Mouse (Mus musculus) heart, embryonic 16.5 days (tissue): ENCODE results near the gene Ak5. TPM values are rescaled to one million over a fixed set of nuclear protein-coding genes. Genes with fewer than 3 reads are reported as not detected.
A peak's percentile ranks its signal among the peaks of the same experiment; 100 is the strongest.

Experiments
- ATAC-seq: fragments of 200-750 bp; cut with Nextera tagmentation; replicated peaks from 2 replicates; pipeline ENCODE4 v1.8.0; 2017; ENCODE audit warnings: moderate number of reproducible peaks; ENCODE audit not compliant: insufficient read depth, low FRiP score; ENCODE audit errors: extremely low read depth
- H3K27ac ChIP-seq: fragments of 300-500 bp; sonication (generic); 2 replicates; pipeline ENCODE4 v1.5.1; 2014; ENCODE audit warnings: mild to moderate bottlenecking, low read length, control low read depth, moderate library complexity
- H3K27me3 ChIP-seq: fragments of 300-500 bp; sonication (generic); 2 replicates; pipeline ENCODE4 v1.6.1; 2014; ENCODE audit warnings: low read length, mixed read lengths; ENCODE audit not compliant: control insufficient read depth, insufficient read depth
- H3K36me3 ChIP-seq: fragments of 300-500 bp; sonication (generic); 2 replicates; pipeline ENCODE4 v1.6.1; 2014; ENCODE audit not compliant: control insufficient read depth, insufficient read depth
- H3K4me1 ChIP-seq: fragments of 300-500 bp; sonication (generic); 2 replicates; pipeline ENCODE4 v1.6.1; 2014; ENCODE audit warnings: low read length, mixed read lengths; ENCODE audit not compliant: control insufficient read depth, insufficient read depth
- H3K4me2 ChIP-seq: fragments of 300-500 bp; sonication (generic); 2 replicates; pipeline ENCODE4 v1.6.1; 2014; ENCODE audit warnings: low read depth, mild to moderate bottlenecking, control low read depth, low read length
- H3K4me3 ChIP-seq: fragments of 300-500 bp; sonication (generic); 2 replicates; pipeline ENCODE4 v1.5.1; 2014; ENCODE audit warnings: mild to moderate bottlenecking, control low read depth, low read length
- H3K9ac ChIP-seq: fragments of 300-500 bp; sonication (generic); 2 replicates; pipeline ENCODE4 v1.6.1; 2014; ENCODE audit warnings: low read length, control low read depth
- H3K9me3 ChIP-seq: fragments of 300-500 bp; sonication (generic); replicated peaks from 2 replicates; pipeline ENCODE4 v1.6.1; 2016; ENCODE audit warnings: low read length; ENCODE audit not compliant: control insufficient read depth
- WGBS: fragments of 180-500 bp; shearing (Covaris S2); extraction: QIAGEN DNeasy Blood & Tissue Kit; methylation state at CpG from one replicate; pipeline ENCODE4 v1.1.7; 2014; 5-methylcytosine and 5-hydroxymethylcytosine counted together
- polyA plus RNA-seq: library from polyadenylated mRNA; unstranded; fragments of >200 nt; fragmentation: Nextera tagmentation; extraction: Ambion mirVana; gene quantifications from 2 replicates; pipeline ENCODE4 v1.2.1, GENCODE M21; 2015

Gene Ak5
- polyA plus RNA-seq, 1 experiment from 2014 or later = 1.4 TPM

- ATAC-seq = no peak
- Histone ChIP-seq H3K27me3 (0 out of 2 replicates have a peak, but pooled peaks cover 5% of the 10 kb centered on the region), H3K27ac (no peak overlapping the region), H3K4me3 (no peak overlapping the region), H3K9me3 (no peaks in the 10 kb centered on the region), H3K9ac (no peak overlapping the region), H3K4me2 (no peak overlapping the region), H3K4me1 (peaks cover 2% of the 10 kb centered on the region; the same call in 1 of the 2 replicates), H3K36me3 (no peaks in the 10 kb centered on the region)
- 82% methylated on average over 2 of the region's 2 CpGs for WGBS
Observed at GRCm38 (mm10) chr3:152498968-152499696, 169.0 kb downstream of the Ak5 start.

GRCm38 (mm10) chr3:152497842-152498241 is 170.3 kb downstream of the Ak5 start:
- 82% methylated on average over 2 of the region's 2 CpGs for WGBS
- H3K9me3 ChIP-seq = no peaks in the 10 kb centered on the region

GRCm38 (mm10) chr3:152497084-152497483 is 171.1 kb downstream of the Ak5 start:
- ATAC-seq = no peak
- H3K27ac ChIP-seq = no peak overlapping the region

More at GRCm38 (mm10) chr3:152497842-152498241, 170.3 kb downstream of the Ak5 start:
- Histone ChIP-seq H3K36me3 (no peaks in the 10 kb centered on the region), H3K9ac (no peak overlapping the region), H3K4me1 (peaks cover 5% of the 10 kb centered on the region; the same call in 1 of the 2 replicates), H3K27me3 (0 out of 2 replicates have a peak, but pooled peaks cover 5% of the 10 kb centered on the region), H3K27ac (no peak overlapping the region), H3K4me2 (no peak overlapping the region), H3K4me3 (no peak overlapping the region)
- ATAC-seq = no peak

GRCm38 (mm10) chr3:152495415-152495898 is 172.7 kb downstream of the Ak5 start:
- H3K4me3 ChIP-seq = no peak overlapping the region
- peaks cover 8% of the 10 kb centered on the region; the same call in 1 of the 2 replicates for H3K4me1 ChIP-seq
- no peak overlapping the region for H3K9ac ChIP-seq
- H3K36me3 ChIP-seq = no peaks in the 10 kb centered on the region
- no peaks in the 10 kb centered on the region for H3K9me3 ChIP-seq
- 0 out of 2 replicates have a peak, but pooled peaks cover 5% of the 10 kb centered on the region for H3K27me3 ChIP-seq
- 82% methylated on average over 8 of the region's 8 CpGs for WGBS
- no peak for ATAC-seq
- H3K27ac ChIP-seq = no peak overlapping the region
- H3K4me2 ChIP-seq = no peak overlapping the region

More at GRCm38 (mm10) chr3:152497084-152497483, 171.1 kb downstream of the Ak5 start:
- Histone ChIP-seq H3K36me3 (no peaks in the 10 kb centered on the region), H3K9ac (no peak overlapping the region), H3K4me1 (peaks cover 8% of the 10 kb centered on the region; the same call in 1 of the 2 replicates), H3K27me3 (0 out of 2 replicates have a peak, but pooled peaks cover 5% of the 10 kb centered on the region), H3K4me2 (no peak overlapping the region), H3K4me3 (no peak overlapping the region), H3K9me3 (no peaks in the 10 kb centered on the region)
- WGBS = 63% methylated on average over 7 of the region's 7 CpGs

GRCm38 (mm10) chr3:152494667-152495360 is 173.3 kb downstream of the Ak5 start:
- no peak overlapping the region for H3K9ac ChIP-seq
- no peaks in the 10 kb centered on the region for H3K9me3 ChIP-seq
- ATAC-seq = no peak
- 60% methylated on average over 12 of the region's 12 CpGs for WGBS
- H3K27me3 ChIP-seq = 0 out of 2 replicates have a peak, but pooled peaks cover 5% of the 10 kb centered on the region
- H3K4me1 ChIP-seq = peaks cover 8% of the 10 kb centered on the region; the same call in 1 of the 2 replicates
- no peak overlapping the region for H3K4me3 ChIP-seq
- no peak overlapping the region for H3K4me2 ChIP-seq
- H3K36me3 ChIP-seq = no peaks in the 10 kb centered on the region
- no peak overlapping the region for H3K27ac ChIP-seq

GRCm38 (mm10) chr3:152493813-152494212 is 174.3 kb downstream of the Ak5 start:
- Histone ChIP-seq H3K27me3 (0 out of 2 replicates have a peak, but pooled peaks cover 5% of the 10 kb centered on the region), H3K27ac (no peak overlapping the region), H3K4me2 (no peak overlapping the region), H3K4me3 (no peak overlapping the region), H3K4me1 (peaks cover 8% of the 10 kb centered on the region; the same call in 1 of the 2 replicates), H3K9ac (no peak overlapping the region), H3K9me3 (no peaks in the 10 kb centered on the region), H3K36me3 (no peaks in the 10 kb centered on the region)
- WGBS = 15% methylated on average over 2 of the region's 2 CpGs
- peak; percentile 71 for ATAC-seq

- 0 out of 2 replicates have a peak, but pooled peaks cover 5% of the 10 kb centered on the region for H3K27me3 ChIP-seq
- no peaks in the 10 kb centered on the region for H3K36me3 ChIP-seq
- no peak overlapping the region for H3K27ac ChIP-seq
- H3K9ac ChIP-seq = no peak overlapping the region
- peaks cover 11% of the 10 kb centered on the region; the same call in 1 of the 2 replicates for H3K4me1 ChIP-seq
- no peak overlapping the region for H3K4me2 ChIP-seq
- H3K9me3 ChIP-seq = no peaks in the 10 kb centered on the region
- no peak overlapping the region for H3K4me3 ChIP-seq
- ATAC-seq = no peak
- 79% methylated on average over 6 of the region's 6 CpGs for WGBS
Observed at GRCm38 (mm10) chr3:152492241-152492640, 175.9 kb downstream of the Ak5 start.

- 0 out of 2 replicates have a peak, but pooled peaks cover 2% of the 10 kb centered on the region for H3K27me3 ChIP-seq
- H3K9ac ChIP-seq = no peak overlapping the region
- H3K27ac ChIP-seq = no peak overlapping the region
- H3K36me3 ChIP-seq = no peaks in the 10 kb centered on the region
- H3K4me2 ChIP-seq = no peak overlapping the region
- no peak overlapping the region for H3K4me3 ChIP-seq
- ATAC-seq = no peak
- no peaks in the 10 kb centered on the region for H3K9me3 ChIP-seq
- peaks cover 11% of the 10 kb centered on the region; the same call in 1 of the 2 replicates for H3K4me1 ChIP-seq
- 90% methylated on average over 5 of the region's 5 CpGs for WGBS
Observed at GRCm38 (mm10) chr3:152490423-152490822, 177.7 kb downstream of the Ak5 start.
